Comparison of ENCODE assay signal across 14 mouse cellular contexts in genomic region chr7:130640681-130641080, GRCm38 (mm10).
DNase-seq lines count a peak whose midpoint lies in the region; ATAC-seq and TF ChIP-seq lines count a peak whose summit lies in the region.
"Had no signal": no experiment of that assay in that cellular context is flagged by ENCODE, and none has a peak within 500 bp of the region (broad histone marks: within the 10 kb centered on the region; RNA-seq: fewer than 3 reads in every experiment).

No protein-coding gene starts in this region.

- H3K4me3 ChIP-seq in lung, adult 2 months (replicated peaks; ENCODE audit: extremely low read depth, low read depth, low read length), result no peak overlapping the region
- no peak overlapping the region for H3K4me3 ChIP-seq in stomach, embryonic 16.5 days (replicated peaks; ENCODE audit: low read length)
- H3K4me3 ChIP-seq in forebrain, embryonic 14.5 days (ENCODE audit: low read depth, low read length), result no peak overlapping the region
- H3K4me3 ChIP-seq: limb, embryonic 15.5 days; neural tube, embryonic 15.5 days had no signal

- peak overlapping the region; percentile 6; the same call in 1 of the 2 replicates for H3K27ac ChIP-seq in stomach, embryonic 16.5 days (ENCODE audit: low read length)
- no peak overlapping the region for H3K27ac ChIP-seq in forebrain, embryonic 14.5 days (ENCODE audit: low read depth, low read length)
- H3K27ac ChIP-seq: limb, embryonic 15.5 days; neural tube, embryonic 15.5 days had no signal

- no peak for TF ChIP-seq POLR2A in lung, adult 2 months (IDR thresholded peaks at IDR 0.05; ENCODE audit: borderline replicate concordance, extremely low read depth, low read depth, low read length)

- no peaks in the 10 kb centered on the region for H3K9me3 ChIP-seq in stomach, embryonic 16.5 days (replicated peaks; ENCODE audit: control insufficient read depth, low read length)
- no peaks in the 10 kb centered on the region for H3K9me3 ChIP-seq in forebrain, embryonic 14.5 days (replicated peaks; ENCODE audit: control insufficient read depth, low read length)
- H3K9me3 ChIP-seq: limb, embryonic 15.5 days; neural tube, embryonic 15.5 days had no signal

- no peak for TF ChIP-seq CTCF in lung, adult 2 months (IDR thresholded peaks at IDR 0.05; ENCODE audit: insufficient read depth, low read length)

- 62% methylated on average over 9 of the region's 9 CpGs for WGBS in lung, adult 2 months
- 70% methylated on average over 9 of the region's 9 CpGs for WGBS in stomach, embryonic 16.5 days
- 91% methylated on average over 9 of the region's 9 CpGs for WGBS in forebrain, embryonic 14.5 days

- ATAC-seq in stomach, embryonic 16.5 days (ENCODE audit: insufficient read depth, low FRiP score), result no peak
- no peak for ATAC-seq in forebrain, embryonic 14.5 days
- ATAC-seq: forebrain, postnatal 0 days had no signal

- H3K36me3 ChIP-seq in stomach, embryonic 16.5 days (ENCODE audit: control insufficient read depth, insufficient read depth, low read length), result no peaks in the 10 kb centered on the region
- no peaks in the 10 kb centered on the region for H3K36me3 ChIP-seq in forebrain, embryonic 14.5 days (ENCODE audit: control insufficient read depth, insufficient read depth, low read length)
- H3K36me3 ChIP-seq: limb, embryonic 15.5 days; neural tube, embryonic 15.5 days had no signal

- no peaks in the 10 kb centered on the region for H3K27me3 ChIP-seq in stomach, embryonic 16.5 days (ENCODE audit: control insufficient read depth, insufficient read depth, low read length)
- H3K27me3 ChIP-seq in forebrain, embryonic 14.5 days (replicated peaks; ENCODE audit: control insufficient read depth, insufficient read depth, low read length), result no peaks in the 10 kb centered on the region
- H3K27me3 ChIP-seq: limb, embryonic 15.5 days had no signal

- H3K4me2 ChIP-seq in stomach, embryonic 16.5 days (ENCODE audit: low read depth, low read length), result no peak overlapping the region
- no peak overlapping the region for H3K4me2 ChIP-seq in forebrain, embryonic 14.5 days (ENCODE audit: low read length)
- H3K4me2 ChIP-seq: limb, embryonic 15.5 days; neural tube, embryonic 15.5 days had no signal

- no peak overlapping the region for H3K9ac ChIP-seq in stomach, embryonic 16.5 days (ENCODE audit: low read length)
- H3K9ac ChIP-seq in forebrain, embryonic 14.5 days (ENCODE audit: low read length), result no peak overlapping the region
- H3K9ac ChIP-seq: forebrain, postnatal 0 days; limb, embryonic 15.5 days; neural tube, embryonic 15.5 days had no signal

- DNase-seq in layer of hippocampus, adult 11-12 months (ENCODE audit: low spot score), result peak; percentile 22
- DNase-seq in layer of hippocampus, postnatal 10 days (ENCODE audit: low spot score in 2 of 2), result no peak
- DNase-seq in adipocyte (ENCODE audit: low spot score), result peak; percentile 39
- peak; percentile 67 for DNase-seq in lung, adult 2 months
- DNase-seq in forebrain, embryonic 14.5 days (ENCODE audit: low spot score), result no peak
- no peak for DNase-seq in MN1 (ENCODE audit: low spot score)
- DNase-seq: adrenal gland, postnatal 36 days; cerebellum, adult 18-20 months; forebrain, postnatal 0 days; kidney, postnatal 10 days; thymus, postnatal 25 days had no signal

- H3K4me1 ChIP-seq in lung, adult 2 months (ENCODE audit: control insufficient read depth, insufficient read depth, low read length), result peaks cover 7% of the 10 kb centered on the region
- peaks cover 6% of the 10 kb centered on the region for H3K4me1 ChIP-seq in stomach, embryonic 16.5 days (ENCODE audit: control insufficient read depth, insufficient read depth, low read length)
- H3K4me1 ChIP-seq in forebrain, embryonic 14.5 days (ENCODE audit: control insufficient read depth, insufficient read depth, low read length), result no peaks in the 10 kb centered on the region

Comparison
In these comparisons a context has a peak if more than half of its experiments do, and no peak if none do; other contexts are left out.
1. DNase-seq: peak in layer of hippocampus, adult 11-12 months (single experiment), adipocyte (single experiment) and lung, adult 2 months (single experiment); none in layer of hippocampus, postnatal 10 days (0 of 2), forebrain, embryonic 14.5 days (single experiment) and MN1 (single experiment).